Mouse (Mus musculus): ENCODE results near the gene H2afv. TPM values are rescaled to one million over a fixed set of nuclear protein-coding genes. Genes with fewer than 3 reads are reported as not detected.
A peak's percentile ranks its signal among the peaks of the same experiment; 100 is the strongest.

Gene H2afv
- total RNA-seq (2021) = 10 to 100 TPM; 70.4 to 83.8 TPM

- peak; percentile 99 for DNase-seq
- intact Hi-C loops (cut with DNase I) = no loop called here
These were observed at the start of gene H2afv for GRCm38 (mm10) chr11:6444077-6444853. TSS of gene H2afv (minus strand) at chr11:6444443.

DNA sequence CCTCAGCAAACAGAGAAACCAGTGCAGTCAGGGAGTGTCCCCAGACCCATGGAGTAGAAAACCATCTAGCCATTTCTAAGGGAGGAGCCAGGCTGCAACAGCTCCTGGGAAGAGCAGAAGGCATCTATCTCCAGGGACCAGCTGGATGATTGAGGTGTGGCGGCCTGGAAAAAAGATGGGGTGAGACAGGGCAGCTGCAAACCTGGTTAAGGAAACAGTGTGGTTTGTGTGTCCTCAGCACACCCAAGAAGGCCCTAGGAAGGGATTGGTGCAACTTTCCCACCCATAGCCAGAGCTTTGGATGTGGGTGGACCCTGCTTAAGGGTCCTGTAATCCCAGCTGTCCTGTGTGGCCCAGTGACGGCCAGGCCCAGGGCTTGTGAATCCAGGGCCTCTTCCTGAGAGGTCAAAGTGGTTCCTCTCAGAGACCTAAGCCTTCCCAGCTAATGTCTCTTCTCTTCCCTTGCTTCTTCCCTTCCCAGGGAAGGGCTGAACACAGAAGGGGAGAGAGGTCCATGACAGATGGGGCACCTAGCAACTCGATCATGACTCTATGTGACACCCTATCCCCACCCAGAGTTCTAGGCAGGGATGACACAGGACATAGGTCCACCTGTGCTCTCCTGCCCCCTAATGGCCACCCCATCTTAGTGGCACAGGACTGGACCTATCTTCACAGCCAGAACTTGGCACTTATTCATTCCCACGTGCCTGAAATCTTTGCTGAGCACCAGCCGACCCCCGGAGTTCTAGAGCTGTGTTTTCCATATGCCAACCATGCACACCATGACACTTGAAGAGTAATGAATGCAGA, 45.7 kb upstream of the H2afv start:
- peak; percentile 30 to 38 for DNase-seq
- intact Hi-C loops (cut with DNase I) = loop anchor here (1.0 kb wide), 1 partner anchor 24 kb away; no protein-coding TSS in a partner anchor

- intact Hi-C loops (cut with DNase I) = no loop called here
- DNase-seq = no peak
These were observed 45.0 kb upstream of the H2afv start for GRCm38 (mm10) chr11:6489257-6489656.

GRCm38 (mm10) chr11:6488041-6488684, 43.9 kb upstream of the H2afv start:
- intact Hi-C loops (cut with DNase I) = no loop called here
- DNase-seq = no peak

DNA sequence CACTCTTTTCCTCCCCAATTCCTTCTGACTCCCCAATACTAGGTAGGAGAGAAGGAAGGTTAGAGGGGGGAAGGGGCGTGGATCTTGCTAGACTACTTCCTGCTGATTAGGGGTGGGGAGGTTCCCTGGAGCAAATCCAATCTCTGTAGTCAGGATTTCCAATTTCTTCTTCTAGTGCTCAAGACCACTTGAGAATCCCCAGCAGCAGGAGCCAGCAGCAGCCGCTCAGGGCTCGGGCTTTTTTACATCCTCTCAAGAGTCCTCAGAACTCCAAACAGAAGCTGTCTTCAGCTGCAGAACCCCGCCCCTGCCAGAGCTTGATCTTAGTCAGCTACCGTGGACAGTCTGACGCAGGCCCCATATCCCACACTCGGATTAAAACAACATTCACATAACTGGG, 43.3 kb upstream of the H2afv start:
- DNase-seq = no peak
- intact Hi-C loops (cut with DNase I) = no loop called here

DNA sequence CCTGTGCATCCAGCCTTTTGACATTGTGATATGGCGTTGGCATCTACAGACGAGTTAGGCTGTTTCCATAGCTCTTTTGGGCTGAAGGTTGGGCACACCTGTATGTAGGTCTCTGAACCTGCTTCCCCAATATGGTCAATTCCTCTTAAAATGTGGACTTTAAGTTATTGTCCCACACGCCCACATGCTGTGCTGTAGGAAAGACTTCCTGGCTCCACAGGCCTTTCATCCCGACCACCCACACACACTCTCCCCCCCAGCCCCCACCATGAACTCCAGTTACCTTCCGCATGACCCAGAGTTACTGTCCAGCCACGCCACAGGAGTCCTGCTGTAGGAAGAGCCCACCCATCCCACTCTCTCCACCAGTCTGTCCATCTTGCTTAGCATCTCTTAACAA, 42.7 kb upstream of the H2afv start:
- no peak for DNase-seq
- intact Hi-C loops (cut with DNase I) = no loop called here

DNA sequence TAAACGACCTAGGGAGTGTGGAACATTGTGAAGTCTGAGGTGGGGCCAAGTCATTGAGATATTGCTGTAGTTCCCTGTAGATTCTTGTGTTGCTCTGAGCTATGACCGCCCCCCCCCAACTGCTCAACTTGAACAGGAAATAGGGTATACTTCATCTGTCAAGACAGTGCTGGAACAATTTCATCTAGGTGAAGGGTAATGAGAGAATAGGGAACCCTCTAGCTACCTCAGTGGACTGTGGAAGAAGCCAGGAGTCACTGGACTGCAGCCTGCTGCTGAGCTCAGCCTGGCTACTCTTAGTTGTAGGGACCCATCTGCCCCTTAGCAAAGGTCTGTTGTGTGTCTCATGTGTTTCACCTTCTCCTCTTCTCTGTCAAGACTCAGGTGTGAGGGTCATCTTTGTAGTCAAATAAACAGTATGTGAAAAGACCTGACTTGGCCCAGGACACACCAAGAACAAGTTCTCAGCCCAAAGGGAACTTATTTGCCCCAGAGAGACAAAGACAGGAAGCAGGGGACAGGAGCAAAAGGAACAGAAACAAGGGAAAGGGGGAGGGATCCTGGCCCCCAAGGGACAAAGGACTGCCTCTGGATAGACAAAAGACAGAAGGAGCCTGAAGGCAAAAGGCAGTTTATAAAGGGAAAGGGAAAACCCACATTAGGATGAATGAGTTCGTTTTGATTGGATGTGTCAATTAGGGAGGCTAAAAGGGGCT, 40.2 kb upstream of the H2afv start:
- intact Hi-C loops (cut with DNase I) = no loop called here
- no peak for DNase-seq

- intact Hi-C loops (cut with DNase I) = no loop called here
- DNase-seq = no peak
These were observed 38.9 kb upstream of the H2afv start for GRCm38 (mm10) chr11:6483103-6483502.

GRCm38 (mm10) chr11:6481669-6482185, 37.5 kb upstream of the H2afv start:
- intact Hi-C loops (cut with DNase I) = no loop called here
- no peak for DNase-seq

DNA sequence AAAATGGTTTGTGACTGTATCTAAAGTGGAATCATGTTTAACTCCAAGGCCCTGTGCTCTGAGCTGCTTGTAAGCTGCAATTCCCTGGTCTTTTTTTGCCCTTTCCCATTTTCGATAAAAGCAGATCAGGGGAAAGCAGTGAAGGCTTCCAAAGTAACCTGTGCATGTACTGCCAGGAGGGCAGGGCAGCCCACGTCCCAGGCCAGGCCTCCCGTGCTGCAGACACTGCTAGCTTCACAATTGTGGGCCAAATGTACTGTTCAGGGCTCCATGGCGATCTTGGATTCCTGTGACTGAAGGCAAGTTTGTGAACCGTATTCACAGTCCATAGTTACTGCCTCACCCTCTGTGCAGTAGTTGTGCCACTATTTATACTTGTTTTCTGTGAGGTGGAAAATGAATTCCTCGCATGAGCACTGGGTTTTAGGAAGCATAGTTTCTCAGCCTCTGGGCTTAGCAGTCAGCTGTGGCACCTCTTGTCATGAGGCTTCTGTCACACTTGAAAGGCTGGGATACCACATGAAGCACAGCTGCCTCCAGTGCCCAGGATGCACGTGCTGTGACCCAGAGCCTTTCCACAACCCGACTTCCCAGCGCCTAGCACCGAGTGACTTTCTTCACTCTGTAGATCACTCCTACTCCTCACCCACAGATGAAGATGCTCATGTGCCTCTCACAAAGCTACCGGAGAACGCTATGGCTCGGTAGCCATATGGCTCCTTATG, 36.6 kb upstream of the H2afv start:
- DNase-seq = no peak
- intact Hi-C loops (cut with DNase I) = no loop called here

DNA sequence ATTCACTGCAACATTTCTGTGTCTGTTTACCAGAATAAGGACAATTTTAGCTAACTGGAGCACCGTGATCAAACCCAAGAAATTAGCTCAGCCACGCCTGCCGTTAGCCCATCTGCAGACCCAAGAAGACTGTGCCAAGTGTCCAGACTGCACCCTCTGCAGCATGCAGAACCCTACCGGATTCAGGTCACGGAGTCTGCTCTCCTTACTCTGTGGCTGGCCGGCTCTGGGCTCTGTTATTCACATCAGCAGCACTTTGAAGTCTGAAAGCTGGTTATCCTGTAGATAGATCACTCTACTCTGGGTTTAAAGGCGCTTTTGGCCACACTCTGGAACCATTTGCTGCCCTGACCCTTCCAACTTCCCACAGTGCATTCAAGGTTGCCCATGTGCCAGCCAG, 35.9 kb upstream of the H2afv start:
- intact Hi-C loops (cut with DNase I) = no loop called here
- no peak for DNase-seq

DNA sequence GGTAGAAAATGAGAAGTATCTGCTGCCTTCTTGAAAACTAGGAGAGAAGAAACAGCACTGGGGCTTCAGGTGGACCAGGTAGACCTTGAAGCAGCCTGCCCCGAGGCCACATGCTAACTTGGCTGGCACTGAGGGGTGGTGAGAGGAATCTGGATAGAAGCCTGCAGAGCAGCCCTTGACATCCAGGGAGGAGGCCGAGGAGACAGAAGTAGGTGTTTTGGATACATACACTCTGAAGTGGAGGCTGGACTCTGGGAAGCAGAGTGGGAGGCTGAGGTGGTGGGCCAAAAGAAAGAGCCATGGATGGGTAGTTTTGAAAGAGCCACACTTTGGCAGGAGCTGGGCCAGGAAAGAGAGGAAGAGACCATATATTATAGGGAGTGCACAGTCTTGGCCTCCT, 35.0 kb upstream of the H2afv start:
- intact Hi-C loops (cut with DNase I) = loop anchor here (5.0 kb wide), 2 partner anchors 48 to 148 kb away; partner anchors contain the start of gene Tbrg4
- DNase-seq = no peak

DNA sequence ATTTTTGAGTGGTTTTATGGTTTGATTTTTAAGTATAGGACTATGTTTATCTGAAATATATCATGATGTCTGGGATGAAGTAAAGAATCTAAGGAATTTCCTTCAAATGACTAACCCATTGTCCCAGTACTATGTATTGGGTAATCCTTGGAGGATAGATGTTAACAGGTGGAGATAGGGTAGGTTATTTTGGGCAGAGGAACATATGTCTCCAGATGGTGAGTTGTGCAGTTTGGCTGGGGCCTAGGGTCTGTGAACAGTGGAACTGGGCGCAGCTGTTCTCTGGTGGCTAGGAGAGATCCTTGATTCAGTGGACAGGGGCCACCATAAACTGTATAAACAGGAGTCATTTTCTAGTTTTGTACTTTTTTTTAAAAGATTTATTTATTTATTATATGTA, 33.1 kb upstream of the H2afv start:
- intact Hi-C loops (cut with DNase I) = loop anchor here (2.0 to 5.0 kb wide), 3 partner anchors 35 to 150 kb away; partner anchors contain the start of gene Tbrg4
- DNase-seq = no peak

GRCm38 (mm10) chr11:6476876-6477275, 32.6 kb upstream of the H2afv start:
- no peak for DNase-seq

DNA sequence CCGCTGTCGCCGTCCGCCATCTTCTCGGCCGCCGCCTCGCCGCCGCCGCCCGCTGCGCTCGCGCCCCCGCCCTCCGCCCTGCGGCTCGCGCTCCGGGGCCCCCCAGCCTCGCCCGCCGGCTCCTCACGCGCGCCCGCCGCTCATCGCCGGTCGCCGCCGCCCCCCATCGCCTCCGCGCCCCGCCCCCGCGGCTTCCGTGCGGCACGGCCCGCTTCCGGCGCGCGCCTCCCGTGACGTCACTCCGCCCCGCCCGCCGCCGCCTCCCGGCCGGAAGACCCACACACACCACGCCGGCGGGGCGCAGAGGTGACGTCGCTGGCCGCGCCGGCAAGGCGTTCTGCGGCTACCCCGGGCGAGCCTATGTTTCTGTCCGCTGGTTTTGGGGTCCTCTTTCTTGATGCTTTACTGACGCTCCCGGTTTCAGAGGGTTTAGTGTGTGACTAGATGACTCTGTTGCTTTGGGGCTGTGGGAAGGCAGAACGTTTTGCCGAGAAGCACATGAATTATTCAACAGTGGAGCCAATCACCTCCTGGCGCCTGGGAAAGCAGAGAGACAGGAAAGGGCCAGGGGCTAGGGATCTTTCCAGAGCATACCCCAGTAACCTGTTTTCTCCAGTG, 31.7 kb upstream of the H2afv start, which contains the start of gene Purb:
Purb (minus strand) TSS at position 51 of the 618 bp plus-strand sequence.
- intact Hi-C loops (cut with DNase I) = loop anchor here (1.0 to 5.0 kb wide), 4 partner anchors 33 to 151 kb away; partner anchors contain the start of genes Ccm2 and Tbrg4
- peak; percentile 94 to 96 for DNase-seq

More at GRCm38 (mm10) chr11:6476876-6477275, 32.6 kb upstream of the H2afv start:
- intact Hi-C loops (cut with DNase I) = loop anchor here (2.0 to 5.0 kb wide), 3 partner anchors 34 to 150 kb away; partner anchors contain the start of gene Tbrg4

GRCm38 (mm10) chr11:6474874-6475731, 30.9 kb upstream of the H2afv start:
- DNase-seq = peak; percentile 58 to 64
- intact Hi-C loops (cut with DNase I) = loop anchor here (1.0 to 5.0 kb wide), 3 partner anchors 52 to 152 kb away; partner anchors contain the start of genes Ccm2 and Tbrg4

- DNase-seq = no peak
- intact Hi-C loops (cut with DNase I) = no loop called here
These were observed 30.1 kb upstream of the H2afv start for GRCm38 (mm10) chr11:6474381-6474780.

- intact Hi-C loops (cut with DNase I) = no loop called here
- DNase-seq = no peak
These were observed 27.8 kb upstream of the H2afv start for GRCm38 (mm10) chr11:6472076-6472475.
